Mouse (Mus musculus): Measurements from ENCODE around the gene Hoxd4.

The Hoxd4 gene

DNA sequence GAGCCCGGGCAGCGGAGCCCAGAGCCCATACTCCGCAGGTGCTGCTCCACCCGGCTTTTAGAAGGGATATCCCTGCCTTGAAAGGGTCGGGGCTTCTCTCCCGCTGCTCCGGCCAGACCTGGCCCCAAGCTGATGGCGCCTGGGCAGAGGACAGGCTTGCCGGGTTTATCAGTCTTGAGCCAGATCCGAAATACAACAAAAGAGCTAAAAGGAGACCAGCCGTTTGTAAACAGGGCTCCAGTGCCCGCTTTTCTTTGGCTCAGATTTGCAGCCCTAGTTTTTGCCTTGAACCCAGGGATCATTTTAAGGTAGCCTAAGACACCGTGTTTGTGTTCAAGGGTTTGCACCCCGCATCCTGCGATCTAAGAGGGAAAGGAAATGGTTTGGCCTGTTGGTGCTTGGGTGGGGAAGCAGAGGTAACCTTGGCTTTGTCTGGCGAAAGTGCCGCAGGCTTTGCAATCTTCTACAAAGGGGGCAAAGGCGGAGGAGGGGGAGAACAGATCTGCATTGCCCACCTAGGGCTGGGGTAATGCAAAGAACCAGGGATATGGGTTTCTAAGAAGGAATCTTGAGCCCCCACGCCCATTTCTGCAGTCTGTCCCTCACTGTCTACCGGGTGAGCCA, 18.8 kb upstream of the Hoxd4 start:
- no peak for DNase-seq (ENCODE audit: low read depth)

DNA sequence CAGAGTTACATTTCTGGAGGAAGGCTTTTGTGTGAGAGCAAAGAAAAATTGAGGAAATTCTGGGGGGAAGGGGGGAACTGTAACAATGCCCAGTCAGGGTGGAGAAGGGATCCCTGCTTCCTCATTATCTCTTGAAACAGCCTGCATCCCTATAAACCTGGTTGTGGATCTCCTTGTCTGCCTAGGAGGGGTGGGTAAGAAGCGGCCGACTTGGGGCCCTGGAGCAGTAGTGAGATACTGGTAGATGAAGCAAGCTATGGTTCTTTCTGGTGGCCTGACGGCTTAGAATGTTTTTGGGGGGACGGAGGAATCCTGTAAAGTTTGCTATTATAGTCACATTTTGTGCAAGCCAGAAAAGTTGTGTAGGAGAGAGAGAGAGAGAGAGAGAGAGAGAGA, 18.3 kb upstream of the Hoxd4 start:
- no peak for DNase-seq (ENCODE audit: low read depth)

DNA sequence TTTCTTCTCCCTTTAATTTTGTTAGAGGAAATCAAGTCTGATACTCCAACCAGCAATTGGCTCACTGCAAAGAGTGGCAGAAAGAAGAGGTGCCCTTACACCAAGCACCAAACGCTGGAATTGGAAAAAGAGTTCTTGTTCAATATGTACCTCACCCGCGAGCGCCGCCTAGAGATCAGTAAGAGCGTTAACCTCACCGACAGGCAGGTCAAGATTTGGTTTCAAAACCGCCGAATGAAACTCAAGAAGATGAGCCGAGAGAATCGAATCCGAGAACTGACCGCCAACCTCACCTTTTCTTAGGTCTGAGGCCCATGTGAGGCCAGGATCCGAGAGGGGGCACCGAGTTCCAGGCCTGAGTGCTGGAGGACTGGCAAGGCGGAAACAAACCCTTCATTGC, 17.7 kb upstream of the Hoxd4 start:
- peak; percentile 44 for DNase-seq (ENCODE audit: low read depth)

DNA sequence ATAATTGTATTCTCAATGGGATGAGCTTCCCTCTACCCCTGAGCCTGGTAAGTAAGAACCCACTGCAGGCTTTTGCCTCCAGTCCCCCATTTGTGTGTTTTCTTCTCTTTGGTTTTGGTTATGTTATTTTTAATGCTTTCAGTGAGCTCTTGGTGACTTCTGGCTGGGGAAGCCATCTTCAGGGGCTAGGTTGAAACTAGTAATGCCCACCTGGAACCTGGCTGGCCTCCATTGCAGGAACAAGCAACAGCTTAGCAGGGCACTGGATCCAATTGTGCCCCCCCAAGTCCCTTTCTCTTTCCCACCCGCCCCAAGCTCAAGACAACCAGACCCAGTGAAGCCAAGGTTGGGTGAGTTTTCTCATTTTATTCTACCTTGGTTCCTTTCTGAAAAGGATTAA, 16.3 kb upstream of the Hoxd4 start:
- DNase-seq (ENCODE audit: low read depth): no peak

DNA sequence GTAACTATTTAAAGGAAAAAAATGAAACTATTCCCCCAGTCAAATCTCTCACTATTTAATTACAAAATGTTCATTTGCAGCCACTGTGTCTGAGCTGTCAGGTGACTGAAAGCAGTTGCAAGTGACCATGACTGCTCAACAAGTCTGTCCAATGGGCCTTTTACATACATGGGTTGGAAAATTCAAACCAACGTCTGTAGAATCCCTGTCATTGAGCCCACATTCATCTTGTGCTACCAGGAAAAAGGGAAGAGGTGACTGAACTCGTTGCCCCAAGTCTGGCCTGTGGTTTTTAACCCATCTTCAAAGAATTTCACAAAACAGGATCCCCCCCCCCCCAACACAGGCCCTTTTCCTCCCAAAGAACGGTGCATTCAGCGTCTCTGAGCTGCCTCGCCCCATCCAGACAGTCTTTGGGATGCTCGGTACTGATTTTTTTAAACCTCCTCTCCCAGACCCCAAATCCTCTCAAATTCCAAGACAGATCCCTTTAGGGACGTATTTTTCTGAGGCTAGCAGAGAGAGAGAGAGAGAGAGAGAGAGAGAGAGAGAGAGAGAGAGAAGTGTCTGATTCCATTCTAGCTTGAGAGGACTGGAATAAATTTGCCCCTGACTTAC, 15.8 kb upstream of the Hoxd4 start:
- DNase-seq (ENCODE audit: low read depth): no peak

GRCm38 (mm10) chr2:74696442-74697335, 15.0 kb upstream of the Hoxd4 start:
- no peak for DNase-seq (ENCODE audit: low read depth)

- DNase-seq (ENCODE audit: low read depth): no peak
These were observed 14.1 kb upstream of the Hoxd4 start, which contains the start of gene Hoxd9 for GRCm38 (mm10) chr2:74697567-74698121. Hoxd9 (plus strand) TSS chr2:74697727.

DNA sequence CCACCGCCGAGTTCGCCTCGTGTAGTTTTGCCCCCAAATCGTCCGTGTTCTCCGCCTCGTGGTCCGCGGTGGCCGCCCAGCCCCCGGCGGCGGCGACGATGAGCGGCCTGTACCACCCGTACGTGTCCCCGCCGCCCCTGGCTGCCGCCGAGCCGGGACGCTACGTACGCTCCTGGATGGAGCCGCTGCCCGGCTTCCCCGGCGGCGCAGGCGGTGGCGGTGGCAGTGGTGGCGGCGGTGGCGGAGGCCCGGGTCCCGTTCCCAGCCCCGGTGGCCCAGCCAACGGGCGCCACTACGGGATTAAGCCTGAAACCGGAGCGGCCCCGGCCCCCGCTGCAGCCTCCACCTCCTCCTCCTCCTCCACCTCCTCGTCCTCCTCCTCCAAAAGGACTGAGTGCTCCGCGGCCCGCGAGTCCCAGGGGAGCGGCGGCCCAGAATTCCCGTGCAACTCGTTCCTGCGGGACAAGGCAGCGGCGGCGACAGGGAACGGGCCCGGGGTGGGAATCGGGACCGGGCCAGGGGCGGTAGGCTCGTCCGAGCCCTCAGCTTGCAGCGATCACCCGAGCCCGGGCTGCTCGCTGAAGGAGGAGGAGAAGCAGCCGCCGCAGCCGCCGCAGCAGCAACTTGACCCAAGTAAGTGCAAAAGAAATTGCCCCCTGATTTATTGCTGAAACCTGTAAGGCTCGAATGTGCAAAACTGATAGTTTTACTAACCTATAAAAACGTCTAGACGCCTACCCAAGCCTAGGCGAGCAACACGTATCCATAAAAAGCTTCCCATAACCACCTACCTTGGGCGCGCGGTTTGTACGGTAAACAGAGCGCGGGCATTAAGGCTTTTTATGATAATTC, 13.3 kb upstream of the Hoxd4 start:
- no peak for DNase-seq (ENCODE audit: low read depth)

- DNase-seq (ENCODE audit: low read depth): no peak
These were observed 12.7 kb upstream of the Hoxd4 start for GRCm38 (mm10) chr2:74699053-74699430.

DNA sequence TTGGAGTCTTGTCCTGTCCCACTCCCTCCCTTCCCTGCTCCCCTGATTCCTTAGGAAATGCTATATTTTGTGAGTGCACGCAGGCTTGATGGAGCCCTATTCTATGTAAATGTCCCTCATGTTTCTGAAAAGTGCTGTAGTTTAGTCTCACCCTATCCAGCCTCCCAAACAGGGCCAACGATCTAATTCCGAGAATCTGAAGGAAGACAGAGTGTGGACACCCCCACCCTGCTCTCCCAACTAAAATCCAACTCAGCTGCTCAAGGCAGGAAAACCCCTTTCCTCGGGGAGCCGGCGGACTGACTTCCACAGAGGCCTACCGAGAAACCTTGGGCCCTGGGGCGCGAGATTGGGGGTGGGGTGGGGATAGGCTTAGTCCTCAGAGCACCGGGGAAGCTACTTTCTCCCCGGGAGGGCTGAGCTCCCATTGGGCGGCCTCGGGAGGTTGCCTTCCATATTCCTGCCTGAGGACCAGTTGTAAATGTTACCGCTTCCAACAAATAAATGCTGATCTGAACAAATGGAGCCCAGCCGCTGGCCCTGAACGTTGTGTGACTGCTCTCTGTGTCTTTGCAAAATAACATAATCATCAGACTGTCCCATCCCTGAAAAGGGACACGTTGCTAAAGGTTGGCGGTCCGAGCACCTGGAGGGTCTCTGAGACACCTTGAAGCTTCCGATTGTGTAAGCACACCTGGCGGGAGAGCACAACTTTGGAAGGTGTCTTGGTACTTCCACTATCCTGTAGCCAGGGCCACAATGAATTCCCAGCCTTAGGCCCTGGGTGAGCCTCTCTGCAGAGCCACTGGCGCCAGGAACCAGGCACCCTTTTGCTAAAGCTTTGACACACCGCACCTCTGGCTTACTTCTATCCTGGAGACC, 11.8 kb upstream of the Hoxd4 start:
- no peak for DNase-seq (ENCODE audit: low read depth)

- DNase-seq (ENCODE audit: low read depth): no peak
These were observed 11.1 kb upstream of the Hoxd4 start for GRCm38 (mm10) chr2:74700546-74701112.

DNA sequence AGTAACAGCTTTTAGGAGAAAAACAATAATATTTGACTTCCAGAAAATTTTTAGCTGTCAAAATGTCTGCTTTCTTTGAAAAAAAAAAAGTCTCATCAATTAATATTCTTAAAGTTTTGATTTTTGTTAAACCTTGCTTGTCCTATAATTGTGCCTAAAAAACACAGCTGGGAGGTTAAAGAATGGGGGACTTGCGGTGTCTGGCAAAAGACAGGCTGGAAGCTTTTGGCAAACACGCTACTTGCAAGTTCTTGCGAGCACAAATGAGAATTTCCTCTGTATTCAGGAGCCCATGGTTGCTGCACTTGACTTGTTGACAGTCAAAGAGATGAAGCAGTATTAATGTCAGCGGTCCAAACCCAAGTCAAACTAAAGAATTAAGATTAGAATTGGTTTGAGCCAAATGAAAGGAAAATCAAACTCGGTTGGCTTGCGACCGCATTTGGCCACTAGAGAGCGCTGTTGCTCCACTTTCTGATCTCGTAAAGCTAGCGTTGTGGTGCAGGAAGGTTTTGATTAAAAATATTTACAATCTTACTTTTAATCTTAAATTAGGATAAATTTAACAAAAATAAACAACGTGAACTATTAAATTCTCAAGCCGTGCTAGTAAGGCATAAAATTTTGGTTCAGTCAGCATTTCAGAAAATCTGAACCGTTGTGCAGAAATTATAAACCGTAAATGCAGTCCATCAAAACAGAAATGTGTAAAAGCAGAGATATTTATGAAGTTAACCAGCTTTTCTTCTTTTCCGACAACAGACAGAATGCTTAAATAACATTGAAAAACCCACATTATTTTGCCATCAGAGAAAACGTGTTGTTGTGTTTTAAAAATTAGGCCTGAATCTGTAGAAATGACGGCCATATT, 9.5 kb upstream of the Hoxd4 start:
- peak; percentile 51 for DNase-seq (ENCODE audit: low read depth)

- DNase-seq (ENCODE audit: low read depth): no peak
These were observed 8.9 kb upstream of the Hoxd4 start for GRCm38 (mm10) chr2:74702820-74703219.

GRCm38 (mm10) chr2:74703317-74703716, 8.4 kb upstream of the Hoxd4 start:
- DNase-seq (ENCODE audit: low read depth): no peak

GRCm38 (mm10) chr2:74703720-74704392, 7.9 kb upstream of the Hoxd4 start:
- DNase-seq (ENCODE audit: low read depth): no peak

DNA sequence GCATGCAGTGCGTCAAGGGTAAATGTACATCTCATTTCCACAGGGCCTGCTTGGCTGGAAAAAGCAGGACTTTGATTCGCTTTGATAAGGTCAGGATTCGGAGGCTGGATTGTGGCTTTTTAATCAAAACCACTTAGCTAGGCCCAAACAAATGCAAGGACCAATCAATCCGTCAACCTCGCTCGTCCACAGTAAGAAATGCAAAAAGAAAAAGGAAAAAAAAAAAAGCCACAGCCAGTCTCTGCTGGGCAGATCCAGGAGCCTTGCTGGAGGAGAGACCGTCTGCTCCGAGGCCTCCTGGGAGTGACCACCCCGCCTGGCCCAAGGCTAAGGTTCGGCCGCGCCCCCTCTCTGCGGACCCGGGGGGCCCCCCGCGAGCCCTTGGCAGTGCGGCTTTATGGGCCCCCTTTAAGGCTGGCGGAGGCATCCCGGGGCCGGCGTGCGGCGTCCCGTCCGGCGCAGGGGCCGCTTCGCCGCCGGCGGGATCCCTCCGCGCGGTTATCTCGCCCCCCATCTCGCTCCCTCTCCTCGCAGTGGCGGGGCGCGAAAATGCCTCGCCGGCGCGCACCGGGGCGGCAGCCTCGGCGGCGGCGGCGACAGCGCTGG, 7.2 kb upstream of the Hoxd4 start, which contains the start of gene Hoxd8:
TSS of gene Hoxd8 (plus strand) at position 223 of the 606 bp plus-strand sequence.
- no peak for DNase-seq (ENCODE audit: low read depth)

DNA sequence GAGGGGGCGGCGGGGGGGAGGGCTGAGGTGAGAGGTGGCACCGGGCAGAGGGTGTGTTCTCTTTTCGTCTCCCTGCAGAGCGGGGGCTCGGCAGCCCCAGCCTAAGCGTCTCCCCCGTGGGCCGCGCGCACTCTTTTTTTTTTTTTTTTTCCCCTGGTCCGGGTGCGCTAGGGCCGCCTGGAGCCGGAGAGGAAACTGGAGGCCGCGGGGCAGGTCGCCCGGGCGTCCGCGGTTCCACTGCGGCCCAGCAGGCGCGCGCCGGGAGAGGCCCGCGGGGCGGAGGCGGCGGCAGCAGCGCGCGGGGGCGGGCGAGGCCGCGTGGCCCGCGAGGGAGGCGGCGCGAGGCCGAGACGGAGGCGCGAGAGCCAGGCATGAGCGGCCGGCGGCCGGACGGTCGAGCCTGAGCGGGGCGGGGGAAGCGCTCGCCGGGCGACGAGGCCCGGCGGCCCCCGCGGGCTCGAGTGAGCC, 6.7 kb upstream of the Hoxd4 start:
- DNase-seq (ENCODE audit: low read depth): no peak

DNA sequence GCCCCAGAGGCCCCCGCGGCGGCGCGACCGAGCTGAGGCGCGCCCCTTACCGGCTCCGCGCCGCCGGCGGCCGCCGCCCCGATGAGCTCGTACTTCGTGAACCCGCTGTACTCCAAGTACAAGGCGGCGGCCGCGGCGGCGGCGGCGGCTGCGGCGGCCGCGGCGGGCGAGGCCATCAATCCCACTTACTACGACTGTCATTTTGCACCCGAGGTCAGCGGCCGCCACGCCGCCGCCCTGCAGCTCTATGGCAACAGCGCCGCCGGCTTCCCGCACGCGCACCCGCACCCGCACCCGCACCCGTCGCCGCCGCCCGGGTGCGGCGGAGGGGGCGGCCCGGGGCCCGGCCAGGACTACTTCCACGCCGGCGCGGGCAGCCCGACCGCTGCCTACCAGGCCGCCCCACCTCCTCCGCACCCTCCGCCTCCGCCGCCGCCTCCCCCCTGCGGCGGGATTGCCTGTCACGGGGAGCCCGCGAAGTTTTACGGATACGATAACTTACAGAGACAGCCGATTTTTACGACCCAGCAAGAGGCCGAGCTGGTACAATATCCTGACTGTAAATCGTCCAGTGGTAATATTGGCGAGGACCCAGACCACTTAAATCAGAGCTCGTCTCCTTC, 6.2 kb upstream of the Hoxd4 start:
- no peak for DNase-seq (ENCODE audit: low read depth)

Measured in c-Kit-positive CD71-negative TER-119-negative erythroid progenitor cells, embryonic 14.5 days (primary cell).